Mouse (Mus musculus) brain, embryonic 14.5 days (tissue): ENCODE measurements around the gene Cped1.

Source experiments
- CTCF ChIP-seq: fragments of 200-500 bp; IDR thresholded peaks from 2 replicates; pipeline ENCODE4 v1.5.1; 2012; ENCODE audit warnings: inconsistent platforms, mild to moderate bottlenecking, moderate library complexity, borderline replicate concordance; ENCODE audit not compliant: insufficient read depth, insufficient read length; ENCODE audit errors: extremely low read depth
- POLR2A ChIP-seq: fragments of 200-500 bp; IDR thresholded peaks from 2 replicates; pipeline ENCODE4 v1.6.1; 2012; ENCODE audit warnings: mild to moderate bottlenecking, inconsistent platforms, borderline replicate concordance; ENCODE audit not compliant: poor library complexity, insufficient read depth, insufficient read length, severe bottlenecking; ENCODE audit errors: extremely low read depth

DNA sequence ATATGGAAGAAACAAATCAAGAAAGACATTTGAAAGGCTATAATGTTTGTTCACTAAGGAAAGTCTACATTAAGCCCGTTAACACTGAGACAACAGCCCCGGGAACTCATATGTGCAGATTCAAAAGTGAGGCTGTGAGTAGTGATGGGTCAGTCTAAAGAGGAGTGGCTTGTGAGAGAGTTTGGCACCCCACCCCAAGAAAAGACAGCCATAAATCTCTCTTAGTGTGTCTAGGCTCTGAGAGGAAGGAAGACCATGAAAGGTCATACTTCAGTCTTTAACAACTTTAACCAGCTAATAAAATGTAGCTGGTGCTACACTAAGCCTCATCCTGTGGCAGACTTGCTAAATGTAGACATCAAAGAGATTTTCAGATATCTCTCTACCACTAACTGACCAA is 61.4 kb downstream of the Cped1 start:
- TF ChIP-seq CTCF (no peak), POLR2A (no peak)
